Mouse (Mus musculus) retina, embryonic 14.5 days (tissue): ENCODE data around the gene Ptpn13.
A peak's percentile ranks its signal among the peaks of the same experiment; 100 is the strongest.

Experiments
- DNase-seq: peaks from one replicate; pipeline ENCODE4 v3.0.0-alpha.2; 2015; ENCODE audit warnings: low spot score

Ptpn13 gene

GRCm38 (mm10) chr5:103595394-103596226 is 170.6 kb downstream of the Ptpn13 start:
- DNase-seq: no peak

DNA sequence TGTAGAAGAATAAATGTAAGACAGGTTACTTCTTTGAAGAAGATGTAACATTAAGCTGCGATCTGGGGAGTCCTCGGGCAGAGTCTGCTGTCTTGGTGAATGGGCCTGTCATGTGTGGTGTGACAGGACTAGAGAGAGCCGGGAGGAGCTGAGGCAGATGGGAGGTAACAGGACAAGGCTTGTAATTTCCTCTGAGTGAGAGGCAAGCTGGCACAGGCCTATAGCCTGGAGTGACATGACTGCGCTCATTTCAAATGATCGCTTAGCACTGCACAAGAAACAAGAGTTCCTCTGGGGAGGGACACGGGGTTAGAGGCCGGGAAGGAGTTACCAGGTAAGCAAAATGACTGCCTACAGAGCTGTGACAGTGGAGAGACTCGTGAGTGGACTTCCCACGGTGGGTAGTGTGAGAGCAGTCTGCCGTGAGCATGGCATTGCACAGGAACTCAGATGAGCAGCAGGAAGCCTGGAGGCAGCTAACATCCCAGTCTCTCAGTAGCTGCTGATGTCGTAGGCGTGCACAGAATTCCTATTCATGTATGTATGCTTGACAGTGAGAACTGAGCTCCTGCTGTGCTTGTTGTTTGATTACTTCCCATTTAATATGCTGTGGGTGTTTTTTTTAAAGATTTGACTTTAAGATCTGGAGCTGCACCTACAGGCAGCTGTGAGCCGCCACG is 171.6 kb downstream of the Ptpn13 start:
- no peak for DNase-seq

DNA sequence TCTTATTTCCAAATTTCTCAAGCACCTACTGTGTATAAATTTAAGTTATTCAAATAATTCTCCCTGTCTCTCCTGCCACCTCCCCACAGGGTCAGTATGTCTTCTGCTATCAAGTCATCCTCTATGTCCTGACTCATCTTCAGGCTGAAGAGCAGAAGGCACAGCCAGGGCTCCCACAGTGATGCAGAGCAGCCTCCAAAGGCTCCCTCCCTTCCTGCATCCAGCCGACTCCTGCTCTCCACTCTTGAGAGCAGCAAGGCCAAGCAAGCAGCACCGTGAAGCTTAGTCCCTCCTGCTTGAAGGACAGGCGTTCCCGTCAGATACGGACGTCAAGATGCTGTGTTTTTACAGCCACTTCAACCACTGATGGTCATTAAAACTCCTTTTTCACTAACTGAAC is 172.6 kb downstream of the Ptpn13 start:
- no peak for DNase-seq

- no peak for DNase-seq
Measured at GRCm38 (mm10) chr5:103598264-103598663, 173.3 kb downstream of the Ptpn13 start.

GRCm38 (mm10) chr5:103598881-103599280 is 173.9 kb downstream of the Ptpn13 start:
- DNase-seq: no peak

- DNase-seq: peak; percentile 9
Measured at GRCm38 (mm10) chr5:103603115-103603893, 178.3 kb downstream of the Ptpn13 start.

GRCm38 (mm10) chr5:103605707-103606106 is 180.7 kb downstream of the Ptpn13 start:
- DNase-seq: no peak

DNA sequence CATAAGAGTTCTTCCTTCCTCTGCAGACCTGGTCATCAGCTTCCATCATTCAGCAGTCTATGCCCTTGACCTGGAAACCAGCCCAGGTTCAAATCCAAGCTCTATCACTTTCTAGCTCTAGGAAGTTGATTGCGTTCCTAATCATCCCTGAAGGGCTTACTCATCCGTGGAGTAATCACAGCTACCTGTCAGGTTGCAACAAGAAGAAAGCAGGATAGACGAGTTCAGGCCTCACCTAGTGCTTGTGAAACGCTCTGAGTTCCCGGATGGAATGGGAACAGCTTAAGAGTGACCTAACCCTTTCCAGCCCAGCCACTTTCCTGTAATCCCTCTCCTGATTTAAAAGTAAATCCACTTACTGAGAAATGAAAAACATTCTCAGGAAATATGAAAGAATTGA is 185.2 kb downstream of the Ptpn13 start:
- DNase-seq: no peak

DNA sequence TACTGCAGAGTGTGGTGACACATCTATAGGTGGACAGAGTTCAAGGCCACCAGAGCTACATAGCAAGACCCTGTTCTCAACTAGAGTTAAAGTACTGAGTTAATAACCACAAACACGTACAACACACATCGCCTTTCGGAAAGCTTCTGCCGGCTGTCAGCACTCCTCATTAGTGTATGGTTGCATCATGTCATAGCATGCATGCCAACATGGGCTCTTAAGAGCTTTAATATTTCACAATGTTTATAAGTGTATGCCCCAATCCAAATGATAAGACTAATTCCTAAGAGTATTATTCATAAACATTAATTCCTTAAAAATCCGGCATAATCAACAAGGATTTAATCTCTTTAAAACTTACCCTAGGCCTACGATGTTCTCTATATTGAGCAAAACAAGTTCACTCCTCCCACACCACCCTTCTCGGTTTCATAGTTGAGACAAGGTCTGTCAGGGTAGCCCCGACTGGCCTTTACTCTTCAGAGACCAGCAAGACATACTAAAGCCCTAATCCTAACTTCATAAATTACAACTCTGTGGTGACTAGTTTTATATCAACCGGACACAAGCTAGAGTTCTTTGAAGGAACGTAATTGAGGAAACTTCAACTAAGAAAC is 186.0 kb downstream of the Ptpn13 start:
- DNase-seq: no peak

DNA sequence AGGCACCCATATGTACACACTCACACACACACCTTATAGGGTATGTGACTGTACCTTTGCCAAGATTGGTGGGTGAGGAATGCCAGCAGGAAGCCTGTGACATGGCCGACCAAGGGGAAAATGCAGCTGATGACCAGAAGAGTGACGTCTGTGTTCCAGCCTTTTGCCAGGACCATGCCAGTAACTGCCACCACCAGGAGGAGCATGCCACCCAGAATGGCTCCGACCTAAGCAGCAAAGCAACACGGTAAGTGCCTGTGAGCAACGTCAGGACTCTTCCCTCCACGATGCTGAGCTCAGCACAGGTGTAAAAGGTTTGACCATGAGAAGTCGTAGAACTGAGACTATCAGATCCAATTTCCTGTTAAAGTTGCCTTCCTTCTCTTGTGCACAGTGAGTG is 187.3 kb downstream of the Ptpn13 start:
- no peak for DNase-seq

DNA sequence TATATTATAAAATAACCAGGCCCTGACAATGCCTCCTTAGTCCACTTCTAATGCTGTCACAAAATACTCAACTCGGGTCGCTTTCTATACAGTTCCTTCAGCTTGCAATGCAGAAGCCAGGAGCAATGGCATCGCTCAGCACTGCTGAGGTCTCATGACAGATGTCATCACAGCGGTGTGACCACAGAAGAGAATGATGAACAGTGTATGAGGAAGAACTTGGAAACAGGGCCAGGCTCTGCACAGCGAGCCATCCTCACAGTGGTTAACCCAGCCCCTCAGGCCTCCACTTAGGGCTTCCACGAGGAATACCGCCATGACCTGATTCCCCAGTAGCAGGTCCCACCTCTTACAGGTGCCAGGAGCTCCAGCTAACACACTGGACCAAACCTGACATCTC is 189.4 kb downstream of the Ptpn13 start:
- DNase-seq: no peak

DNA sequence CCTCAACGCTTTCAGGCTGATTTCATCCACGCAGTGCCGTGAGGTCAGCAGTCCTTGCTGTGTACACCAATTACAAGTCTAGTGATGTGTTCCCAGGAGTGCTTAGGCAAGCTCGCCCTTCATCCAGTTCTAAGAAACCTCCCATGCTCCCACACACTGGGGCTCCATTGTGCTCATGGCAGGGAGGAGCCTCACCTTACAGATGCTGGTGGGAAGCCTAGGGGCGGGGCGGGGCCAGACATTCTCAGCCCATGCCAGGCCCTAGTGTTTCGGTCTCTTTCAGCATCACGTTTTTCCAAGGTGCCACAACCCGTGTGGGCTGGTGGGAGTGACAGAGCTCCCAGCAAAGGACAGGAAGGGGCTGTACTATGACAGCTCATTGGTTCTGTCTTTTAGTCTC is 192.2 kb downstream of the Ptpn13 start:
- DNase-seq: no peak

DNA sequence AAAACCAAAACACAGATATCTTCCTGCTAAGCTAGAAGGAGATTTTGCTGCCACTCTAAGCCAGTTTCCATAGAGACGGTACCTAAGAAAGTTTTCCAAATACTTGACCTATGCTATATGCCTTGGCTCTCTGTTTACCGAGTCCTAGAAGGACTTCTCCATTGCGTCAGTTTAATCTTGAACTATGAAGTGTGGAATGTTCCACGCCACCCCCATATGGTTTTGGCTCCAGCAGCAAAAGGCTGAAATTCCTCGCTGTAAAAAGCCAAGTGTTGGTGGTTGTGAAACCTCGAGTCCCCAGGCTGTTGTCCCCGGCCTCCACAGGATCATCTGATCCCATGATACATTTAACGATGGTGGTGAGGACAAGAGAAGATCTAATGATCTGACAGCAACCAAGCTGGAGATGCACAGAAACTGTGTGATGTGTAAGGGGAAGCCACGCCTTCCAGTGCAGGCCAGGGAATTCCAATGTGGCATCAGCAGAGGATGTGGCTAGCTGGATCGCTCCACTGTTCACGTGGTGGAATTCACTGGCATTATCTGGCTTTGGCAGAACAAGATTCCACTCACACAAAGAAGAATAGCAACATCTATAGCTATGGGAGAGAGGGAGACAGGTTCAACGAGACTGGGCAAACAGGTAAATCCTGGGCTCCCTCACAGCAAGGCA is 195.4 kb downstream of the Ptpn13 start:
- no peak for DNase-seq

- no peak for DNase-seq
Measured at GRCm38 (mm10) chr5:103622321-103622720, 197.3 kb downstream of the Ptpn13 start.

DNA sequence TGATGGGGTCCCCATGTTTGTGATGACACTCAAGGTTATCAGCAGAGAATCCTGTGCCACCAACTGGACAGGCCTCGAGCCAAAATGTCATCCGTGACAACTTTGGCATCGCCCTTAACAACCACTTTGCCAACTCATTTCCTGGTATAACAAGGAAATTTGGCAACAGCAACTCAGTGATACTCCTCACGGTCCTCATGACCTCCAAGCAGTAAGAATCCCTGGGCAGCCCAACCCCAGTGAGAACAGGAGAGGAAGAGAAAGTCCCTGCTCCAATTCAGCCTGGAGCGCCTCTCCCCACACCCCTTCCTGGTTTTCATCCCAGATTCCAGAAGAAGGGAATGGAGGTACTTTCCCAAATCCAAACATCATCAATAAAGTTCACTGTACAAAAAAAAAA is 199.8 kb downstream of the Ptpn13 start:
- no peak for DNase-seq

- DNase-seq: no peak
Measured at GRCm38 (mm10) chr5:103628499-103628898, 203.5 kb downstream of the Ptpn13 start.

GRCm38 (mm10) chr5:103629111-103629764 is 204.2 kb downstream of the Ptpn13 start, which contains the start of gene Slc10a6:
Gene Slc10a6, minus strand, starts transcription at chr5:103629403.
- DNase-seq: no peak

DNA sequence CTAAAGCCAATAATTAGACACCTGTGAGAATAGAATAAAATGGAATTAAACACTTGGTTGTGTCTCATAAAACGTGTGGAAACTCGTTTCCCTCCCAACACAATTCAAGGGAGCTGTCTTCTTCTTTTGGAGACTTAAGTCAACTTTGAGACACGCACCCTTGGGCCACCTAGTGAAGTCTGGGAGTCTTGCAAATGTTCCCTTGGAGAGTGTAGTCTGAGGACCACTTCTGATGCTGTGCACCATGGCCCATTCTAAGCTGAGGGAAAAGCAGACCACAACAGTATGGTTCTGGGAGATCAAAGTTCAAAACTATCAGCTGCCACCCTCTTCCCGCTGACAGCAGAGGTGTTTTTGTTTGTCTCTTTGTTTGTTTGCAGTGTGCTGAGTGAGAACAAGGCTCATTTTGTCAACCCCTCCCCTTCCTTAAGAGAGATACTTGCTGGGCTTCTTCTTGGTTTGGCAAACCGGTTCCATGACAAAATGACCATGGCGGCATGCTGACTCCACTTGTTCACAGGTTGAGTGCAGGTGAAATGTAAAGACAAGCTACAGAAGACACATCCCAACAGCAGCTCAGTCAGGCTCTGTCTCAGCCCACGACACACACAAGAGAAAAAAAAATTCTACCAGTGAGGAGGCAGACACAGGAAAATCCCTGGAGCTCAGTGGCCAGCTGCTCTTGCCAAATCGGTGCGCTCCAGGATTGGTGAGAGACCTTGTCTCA is 205.0 kb downstream of the Ptpn13 start:
- no peak for DNase-seq

DNA sequence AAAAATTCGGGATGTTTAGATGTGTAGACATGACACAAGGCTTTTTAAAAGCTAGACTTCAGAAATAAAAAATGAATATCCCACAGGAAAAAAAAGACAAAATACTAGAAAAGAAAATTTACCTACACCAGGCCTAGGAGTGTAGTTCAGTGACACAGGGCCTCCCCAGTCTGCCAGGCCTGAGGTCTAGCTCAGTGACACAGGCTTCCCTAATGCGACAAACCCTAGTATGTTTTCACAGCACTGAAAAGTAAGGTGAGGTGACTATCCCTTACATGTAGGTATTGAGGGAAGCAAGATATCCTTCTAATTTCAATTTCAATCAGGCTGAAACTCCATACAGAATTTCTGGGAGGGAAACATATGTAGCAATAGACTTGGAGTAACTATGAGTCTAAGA is 212.2 kb downstream of the Ptpn13 start:
- no peak for DNase-seq

GRCm38 (mm10) chr5:103644167-103644566 is 219.2 kb downstream of the Ptpn13 start:
- DNase-seq: no peak
